Mouse (Mus musculus) brain, embryonic 14.5 days (tissue): Measurements from ENCODE around the gene Hist1h1a.

Source experiments
- CTCF ChIP-seq: fragments of 200-500 bp; IDR thresholded peaks from 2 replicates; pipeline ENCODE4 v1.5.1; 2012; ENCODE audit warnings: inconsistent platforms, mild to moderate bottlenecking, moderate library complexity, borderline replicate concordance; ENCODE audit not compliant: insufficient read depth, insufficient read length; ENCODE audit errors: extremely low read depth
- POLR2A ChIP-seq: fragments of 200-500 bp; IDR thresholded peaks from 2 replicates; pipeline ENCODE4 v1.6.1; 2012; ENCODE audit warnings: mild to moderate bottlenecking, inconsistent platforms, borderline replicate concordance; ENCODE audit not compliant: poor library complexity, insufficient read depth, insufficient read length, severe bottlenecking; ENCODE audit errors: extremely low read depth

DNA sequence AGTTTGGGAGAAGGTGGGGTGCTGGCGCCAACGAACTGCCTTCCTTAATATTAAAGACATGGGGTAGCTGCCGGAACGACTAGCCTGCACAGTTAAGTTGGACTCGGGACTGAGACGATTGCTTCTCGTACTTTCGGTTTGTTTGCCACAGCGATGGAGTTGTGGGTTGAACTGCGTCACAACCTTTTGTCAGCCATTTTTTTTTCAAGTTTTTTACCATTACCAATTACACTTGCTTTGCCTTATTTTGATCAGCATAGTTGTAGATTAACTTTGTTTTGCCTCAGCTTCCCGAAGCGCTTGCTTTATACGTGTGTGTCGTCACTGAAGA, 23.6 kb upstream of the Hist1h1a start:
- TF ChIP-seq CTCF (no peak), POLR2A (no peak)
